Mouse (Mus musculus): ENCODE measurements at regions not wholly inside any gene's neighbourhood (a gene's known extent, or its start where the extent isn't known, plus 50 kb on each side); places are given as distances from the start of the nearest gene placed in this dataset.
A peak's percentile ranks its signal among the peaks of the same experiment; 100 is the strongest.

GRCm38 (mm10) chr12:51501185-51501584 lies 92.0 kb upstream of the Coch start:
- ATAC-seq (ENCODE audit: insufficient read depth): no peak
- H3K27me3 ChIP-seq: no peaks in the 10 kb centered on the region
- 68% methylated on average over 4 of the region's 4 CpGs for WGBS (ENCODE audit: insufficient replicate concordance)
- no peak overlapping the region for H3K4me3 ChIP-seq (replicated peaks)
- no peaks in the 10 kb centered on the region for H3K9me3 ChIP-seq (replicated peaks)
- no peaks in the 10 kb centered on the region for H3K36me3 ChIP-seq (replicated peaks)
- no peak overlapping the region for H3K27ac ChIP-seq (replicated peaks)
- H3K4me2 ChIP-seq: no peak overlapping the region
- H3K4me1 ChIP-seq (replicated peaks): peaks cover 28% of the 10 kb centered on the region
- no peak overlapping the region for H3K9ac ChIP-seq

DNA sequence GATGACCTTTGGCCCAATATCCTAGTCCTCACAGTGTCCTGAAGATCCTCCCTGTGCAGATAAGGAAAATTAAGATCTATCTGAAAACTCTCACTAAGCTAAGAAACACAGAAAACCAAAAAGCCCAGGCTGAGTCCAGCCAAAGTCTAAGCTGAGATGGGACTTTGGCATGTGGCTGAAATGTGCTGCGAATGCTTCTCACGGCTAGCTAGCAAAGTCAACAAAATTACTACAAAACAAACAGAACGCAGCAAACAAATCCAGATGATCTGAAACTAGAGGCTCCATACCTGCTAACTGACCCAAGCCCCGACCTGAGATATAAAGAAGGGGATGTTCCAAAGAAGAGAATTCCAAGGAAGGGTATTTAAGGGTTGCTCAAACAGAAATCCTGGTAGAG lies 90.4 kb upstream of the Coch start:
- no peaks in the 10 kb centered on the region for H3K36me3 ChIP-seq (replicated peaks)
- H3K9ac ChIP-seq: no peak overlapping the region
- H3K4me1 ChIP-seq (replicated peaks): peaks cover 28% of the 10 kb centered on the region
- H3K4me3 ChIP-seq (replicated peaks): no peak overlapping the region
- WGBS (ENCODE audit: insufficient replicate concordance): 70% methylated on average over 4 of the region's 4 CpGs
- H3K9me3 ChIP-seq (replicated peaks): no peaks in the 10 kb centered on the region
- peak overlapping the region; percentile 43; the same call in 1 of the 2 replicates for H3K4me2 ChIP-seq
- H3K27me3 ChIP-seq: no peaks in the 10 kb centered on the region
- no peak overlapping the region; the same call in 1 of the 2 replicates for H3K27ac ChIP-seq (replicated peaks)
- ATAC-seq (ENCODE audit: insufficient read depth): no peak

DNA sequence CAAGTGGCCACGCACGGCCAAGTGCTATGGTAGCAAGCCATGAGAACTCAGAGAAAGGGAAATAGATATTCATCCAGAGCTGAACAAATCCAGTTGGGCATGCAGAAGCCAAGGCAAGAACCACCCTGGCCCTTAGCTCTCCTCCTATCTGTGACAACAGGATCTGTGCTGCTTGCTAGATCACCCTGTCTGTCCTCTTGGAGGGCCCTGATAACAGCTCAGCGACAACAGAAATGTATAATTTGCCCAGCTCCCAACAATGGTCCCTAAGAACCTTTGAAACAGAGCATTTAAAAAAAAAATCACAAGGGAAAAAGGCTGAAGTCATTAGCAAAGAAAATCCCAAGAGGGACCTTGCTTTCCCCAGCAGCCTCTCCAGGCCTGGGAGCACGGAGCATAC lies 89.4 kb upstream of the Coch start:
- Histone ChIP-seq H3K27me3 (no peaks in the 10 kb centered on the region), H3K27ac (replicated peaks) (peak overlapping the region; percentile 48), H3K36me3 (replicated peaks) (no peaks in the 10 kb centered on the region), H3K9ac (no peak overlapping the region), H3K4me3 (replicated peaks) (0 out of 2 replicates have a peak overlapping the region, but pooled peaks have one; percentile 2), H3K4me1 (replicated peaks) (peaks cover 28% of the 10 kb centered on the region), H3K9me3 (replicated peaks) (no peaks in the 10 kb centered on the region), H3K4me2 (peak overlapping the region; percentile 43)
- ATAC-seq (ENCODE audit: insufficient read depth): peak; percentile 85
- WGBS (ENCODE audit: insufficient replicate concordance): 36% methylated on average over 4 of the region's 4 CpGs

DNA sequence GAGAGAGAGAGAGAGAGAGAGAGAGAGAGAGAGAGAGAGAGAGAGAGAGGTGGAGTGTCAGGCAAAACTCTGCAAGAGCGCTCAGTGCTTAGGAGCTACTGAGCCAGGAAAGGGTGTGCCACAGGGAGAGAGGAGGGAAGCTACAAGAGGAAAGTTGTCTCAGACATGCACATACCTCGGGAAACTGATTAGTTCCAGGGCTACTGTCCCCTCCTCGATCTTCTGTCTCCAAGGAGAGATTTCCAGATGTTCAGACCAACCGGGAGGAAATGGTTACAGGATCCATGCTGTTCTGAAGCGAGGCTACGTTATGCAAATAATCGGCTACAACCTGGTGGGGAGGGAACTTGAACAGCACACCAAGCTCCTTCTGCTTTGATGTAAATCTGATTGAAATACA lies 88.6 kb upstream of the Coch start:
- no peak overlapping the region for H3K4me2 ChIP-seq
- 40% methylated on average over 7 of the region's 7 CpGs for WGBS (ENCODE audit: insufficient replicate concordance)

GRCm38 (mm10) chr12:51510010-51510409 lies 83.1 kb upstream of the Coch start:
- no peaks in the 10 kb centered on the region for H3K36me3 ChIP-seq (replicated peaks)
- no peak overlapping the region for H3K4me2 ChIP-seq
- H3K4me3 ChIP-seq (replicated peaks): no peak overlapping the region
- WGBS (ENCODE audit: insufficient replicate concordance): 80% methylated on average over 2 of the region's 2 CpGs
- no peak overlapping the region for H3K27ac ChIP-seq (replicated peaks)
- H3K4me1 ChIP-seq (replicated peaks): peaks cover 6% of the 10 kb centered on the region; the same call in 1 of the 2 replicates
- H3K27me3 ChIP-seq: no peaks in the 10 kb centered on the region
- ATAC-seq (ENCODE audit: insufficient read depth): no peak
- H3K9ac ChIP-seq: no peak overlapping the region
- H3K9me3 ChIP-seq (replicated peaks): no peaks in the 10 kb centered on the region

More for the DNA sequence above, 88.6 kb upstream of the Coch start:
- H3K4me3 ChIP-seq (replicated peaks): no peak overlapping the region
- ATAC-seq (ENCODE audit: insufficient read depth): no peak
- no peaks in the 10 kb centered on the region for H3K27me3 ChIP-seq
- H3K36me3 ChIP-seq (replicated peaks): no peaks in the 10 kb centered on the region
- H3K27ac ChIP-seq (replicated peaks): 0 out of 2 replicates have a peak overlapping the region, but pooled peaks have one; percentile 11
- no peaks in the 10 kb centered on the region for H3K9me3 ChIP-seq (replicated peaks)
- H3K9ac ChIP-seq: no peak overlapping the region
- H3K4me1 ChIP-seq (replicated peaks): peaks cover 28% of the 10 kb centered on the region

GRCm38 (mm10) chr12:51516726-51517125 lies 76.4 kb upstream of the Coch start:
- no peak overlapping the region for H3K4me2 ChIP-seq
- H3K4me3 ChIP-seq (replicated peaks): no peak overlapping the region
- WGBS (ENCODE audit: insufficient replicate concordance): 66% methylated on average over 3 of the region's 3 CpGs

GRCm38 (mm10) chr12:51521610-51522120 lies 71.5 kb upstream of the Coch start:
- WGBS (ENCODE audit: insufficient replicate concordance): 52% methylated on average over 2 of the region's 2 CpGs
- no peaks in the 10 kb centered on the region for H3K4me1 ChIP-seq (replicated peaks)
- H3K4me3 ChIP-seq (replicated peaks): no peak overlapping the region
- no peaks in the 10 kb centered on the region for H3K36me3 ChIP-seq (replicated peaks)
- H3K27ac ChIP-seq (replicated peaks): no peak overlapping the region
- H3K4me2 ChIP-seq: no peak overlapping the region
- no peak overlapping the region for H3K9ac ChIP-seq
- H3K27me3 ChIP-seq: no peaks in the 10 kb centered on the region
- no peak for ATAC-seq (ENCODE audit: insufficient read depth)
- H3K9me3 ChIP-seq (replicated peaks): no peaks in the 10 kb centered on the region

More at GRCm38 (mm10) chr12:51516726-51517125, 76.4 kb upstream of the Coch start:
- Histone ChIP-seq H3K27me3 (no peaks in the 10 kb centered on the region), H3K27ac (replicated peaks) (no peak overlapping the region), H3K9ac (no peak overlapping the region), H3K36me3 (replicated peaks) (no peaks in the 10 kb centered on the region), H3K4me1 (replicated peaks) (no peaks in the 10 kb centered on the region), H3K9me3 (replicated peaks) (no peaks in the 10 kb centered on the region)
- no peak for ATAC-seq (ENCODE audit: insufficient read depth)

DNA sequence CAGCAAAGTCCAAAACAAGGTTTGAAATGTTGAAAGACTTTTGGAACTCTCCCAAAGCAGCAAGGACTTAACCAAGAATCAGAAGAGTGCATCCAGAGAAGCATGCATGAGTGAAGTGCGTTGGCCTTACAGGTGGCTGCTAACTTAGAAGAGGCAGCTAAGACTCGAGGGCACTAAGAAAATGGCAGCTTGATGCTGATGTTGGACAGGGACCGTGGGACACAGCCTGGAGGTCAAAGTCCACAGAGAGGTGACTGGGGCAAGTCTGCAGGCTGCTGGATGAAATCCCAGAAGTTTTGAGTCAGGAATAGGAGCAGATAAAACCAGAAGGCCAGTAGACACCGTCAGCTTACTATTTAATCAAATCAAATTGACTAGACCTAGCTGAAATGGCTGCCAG lies 69.3 kb upstream of the Coch start:
- Histone ChIP-seq H3K27ac (replicated peaks) (no peak overlapping the region), H3K27me3 (no peaks in the 10 kb centered on the region), H3K4me2 (no peak overlapping the region), H3K9me3 (replicated peaks) (no peaks in the 10 kb centered on the region), H3K36me3 (replicated peaks) (no peaks in the 10 kb centered on the region), H3K4me3 (replicated peaks) (no peak overlapping the region), H3K9ac (no peak overlapping the region), H3K4me1 (replicated peaks) (no peaks in the 10 kb centered on the region)
- 55% methylated on average over 4 of the region's 4 CpGs for WGBS (ENCODE audit: insufficient replicate concordance)
- no peak for ATAC-seq (ENCODE audit: insufficient read depth)

DNA sequence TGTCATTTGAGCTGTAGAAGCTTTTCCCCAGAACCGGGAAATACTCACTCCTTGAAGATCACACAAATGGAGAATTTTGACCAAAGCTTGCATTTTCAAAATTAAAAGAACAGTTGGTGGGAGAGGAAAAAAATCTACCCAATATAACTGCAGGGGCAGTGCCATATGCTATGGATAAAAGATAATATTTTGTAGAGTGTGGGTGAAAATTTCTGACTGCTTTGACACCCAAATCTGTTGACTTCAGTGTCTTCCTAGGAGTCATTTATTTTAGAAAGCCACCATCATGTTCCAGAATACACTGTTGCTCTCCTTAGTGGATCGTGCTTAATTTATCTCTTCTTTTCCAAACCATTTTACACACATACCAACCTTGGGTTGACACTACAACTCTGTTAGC lies 65.3 kb upstream of the Coch start:
- H3K9ac ChIP-seq: no peak overlapping the region
- H3K27me3 ChIP-seq: no peaks in the 10 kb centered on the region
- 56% methylated on average over 2 of the region's 2 CpGs for WGBS (ENCODE audit: insufficient replicate concordance)
- no peak for ATAC-seq (ENCODE audit: insufficient read depth)
- no peak overlapping the region for H3K4me2 ChIP-seq
- H3K9me3 ChIP-seq (replicated peaks): no peaks in the 10 kb centered on the region
- H3K4me1 ChIP-seq (replicated peaks): no peaks in the 10 kb centered on the region
- no peak overlapping the region for H3K27ac ChIP-seq (replicated peaks)
- no peak overlapping the region for H3K4me3 ChIP-seq (replicated peaks)
- no peaks in the 10 kb centered on the region for H3K36me3 ChIP-seq (replicated peaks)

DNA sequence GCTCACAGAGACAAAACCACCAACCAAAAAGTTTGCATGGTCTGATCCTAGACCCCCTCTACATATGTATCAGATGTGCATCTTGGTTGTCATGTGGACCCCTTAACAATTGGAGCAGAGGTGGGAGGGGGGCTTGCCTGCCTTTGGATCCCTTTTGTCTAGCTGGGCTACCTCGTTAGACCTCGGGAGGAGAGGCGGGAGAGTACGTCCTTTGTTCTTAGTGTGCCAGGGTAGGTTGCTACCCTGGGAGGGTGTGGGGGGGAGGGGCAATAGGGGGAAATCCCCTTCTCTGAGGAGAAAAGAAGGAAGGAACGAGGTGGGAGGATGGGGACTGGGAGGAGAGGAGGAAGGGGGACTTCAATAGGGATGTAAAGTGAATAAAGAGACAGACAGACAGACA lies 58.5 kb upstream of the Coch start:
- H3K4me2 ChIP-seq: no peak overlapping the region
- no peak overlapping the region for H3K9ac ChIP-seq
- H3K4me1 ChIP-seq (replicated peaks): no peaks in the 10 kb centered on the region
- H3K27me3 ChIP-seq: no peaks in the 10 kb centered on the region
- 13% methylated on average over 5 of the region's 5 CpGs for WGBS (ENCODE audit: insufficient replicate concordance)
- H3K36me3 ChIP-seq (replicated peaks): no peaks in the 10 kb centered on the region
- ATAC-seq (ENCODE audit: insufficient read depth): no peak
- H3K9me3 ChIP-seq (replicated peaks): no peaks in the 10 kb centered on the region
- H3K4me3 ChIP-seq (replicated peaks): no peak overlapping the region
- no peak overlapping the region for H3K27ac ChIP-seq (replicated peaks)

GRCm38 (mm10) chr12:51535056-51535640 lies 58.0 kb upstream of the Coch start:
- H3K4me2 ChIP-seq: no peak overlapping the region
- H3K36me3 ChIP-seq (replicated peaks): no peaks in the 10 kb centered on the region
- no peaks in the 10 kb centered on the region for H3K27me3 ChIP-seq
- no peaks in the 10 kb centered on the region for H3K9me3 ChIP-seq (replicated peaks)
- H3K4me3 ChIP-seq (replicated peaks): no peak overlapping the region
- H3K27ac ChIP-seq (replicated peaks): no peak overlapping the region
- no peak overlapping the region for H3K9ac ChIP-seq
- no peaks in the 10 kb centered on the region for H3K4me1 ChIP-seq (replicated peaks)
- 34% methylated on average over 5 of the region's 5 CpGs for WGBS (ENCODE audit: insufficient replicate concordance)
- no peak for ATAC-seq (ENCODE audit: insufficient read depth)

Measured in liver, embryonic 15.5 days (tissue).